Mouse (Mus musculus) limb, embryonic 14.5 days (tissue): ENCODE data around the gene Aldh6a1. TPM values are rescaled to one million over a fixed set of nuclear protein-coding genes. Genes with fewer than 3 reads are reported as not detected.

Experiments used
- ATAC-seq: fragments of 200-750 bp; cut with Nextera tagmentation; 2 replicates; pipeline ENCODE4 v1.8.0; 2017; ENCODE audit warnings: low read depth, moderate number of reproducible peaks, moderate TSS enrichment; ENCODE audit not compliant: low FRiP score
- DNase-seq: peaks from one replicate; pipeline ENCODE4 v3.0.0-alpha.2; 2015; ENCODE audit warnings: low spot score
- H3K27ac ChIP-seq: fragments of 300-500 bp; sonication (generic); replicated peaks from 2 replicates; pipeline ENCODE4 v1.5.1; 2014; ENCODE audit warnings: low read depth, mild to moderate bottlenecking, low read length, moderate library complexity, mixed read lengths
- H3K27me3 ChIP-seq: fragments of 300-500 bp; sonication (generic); 2 replicates; pipeline ENCODE4 v1.6.1; 2014; ENCODE audit warnings: low read length, mixed read lengths; ENCODE audit not compliant: control insufficient read depth, insufficient read depth
- H3K36me3 ChIP-seq: fragments of 300-500 bp; sonication (generic); 2 replicates; pipeline ENCODE4 v1.6.1; 2014; ENCODE audit warnings: mild to moderate bottlenecking, low read length, moderate library complexity, mixed read lengths; ENCODE audit not compliant: control insufficient read depth, insufficient read depth
- H3K4me1 ChIP-seq: fragments of 300-500 bp; sonication (generic); 2 replicates; pipeline ENCODE4 v1.6.1; 2014; ENCODE audit warnings: antibody characterized with exemption, low read length, mixed read lengths; ENCODE audit not compliant: control insufficient read depth, insufficient read depth
- H3K4me2 ChIP-seq: fragments of 300-500 bp; sonication (generic); replicated peaks from 2 replicates; pipeline ENCODE4 v1.6.1; 2014; ENCODE audit warnings: low read depth, mild to moderate bottlenecking, low read length, moderate library complexity; ENCODE audit not compliant: severe bottlenecking
- H3K4me3 ChIP-seq: fragments of 300-500 bp; sonication (generic); replicated peaks from 2 replicates; pipeline ENCODE4 v1.5.1; 2014; ENCODE audit warnings: low read length
- H3K9ac ChIP-seq: fragments of 300-500 bp; sonication (generic); 2 replicates; pipeline ENCODE4 v1.6.1; 2014; ENCODE audit warnings: mild to moderate bottlenecking, low read depth, low read length, moderate library complexity; ENCODE audit not compliant: severe bottlenecking
- H3K9me3 ChIP-seq: fragments of 300-500 bp; sonication (generic); 2 replicates; pipeline ENCODE4 v1.6.1; 2016; ENCODE audit warnings: low read length; ENCODE audit not compliant: control insufficient read depth
- POLR2A ChIP-seq: fragments of 200-500 bp; IDR thresholded peaks from 2 replicates; pipeline ENCODE4 v1.8.0; 2012; ENCODE audit warnings: inconsistent platforms, mild to moderate bottlenecking, moderate library complexity, borderline replicate concordance; ENCODE audit not compliant: insufficient read depth, insufficient read length; ENCODE audit errors: extremely low read depth
- WGBS: fragments of 180-500 bp; shearing (Covaris S2); extraction: QIAGEN DNeasy Blood & Tissue Kit; methylation state at CpG from one replicate; pipeline ENCODE4 v1.1.7; 2014; 5-methylcytosine and 5-hydroxymethylcytosine counted together
- polyA plus RNA-seq, 2 experiments: library from polyadenylated mRNA; depleted of rRNA in 1 of 2; stranded (reverse) in 1 of 2; unstranded in 1 of 2; fragments of >200 nt; fragmentation: Nextera tagmentation in 1 of 2; extraction: Ambion mirVana in 1 of 2; gene quantifications; 2 replicates each; pipeline versions ENCODE4 v1.2.1 to v1.2.3; 2012 to 2014

Gene Aldh6a1
- polyA plus RNA-seq, 2 experiments = 19.0 to 41.2 TPM

- H3K4me2 ChIP-seq = no peak overlapping the region
- no peak overlapping the region for H3K4me3 ChIP-seq
- H3K27ac ChIP-seq = no peak overlapping the region
- H3K36me3 ChIP-seq = no peaks in the 10 kb centered on the region
- H3K4me1 ChIP-seq = no peaks in the 10 kb centered on the region
- no peak for ATAC-seq
- TF ChIP-seq POLR2A = no peak
- H3K9me3 ChIP-seq = no peaks in the 10 kb centered on the region
- no peak overlapping the region for H3K9ac ChIP-seq
- no peaks in the 10 kb centered on the region for H3K27me3 ChIP-seq
- DNase-seq = no peak
Measured at GRCm38 (mm10) chr12:84397685-84398084, 53.1 kb downstream of the Aldh6a1 start.

- ATAC-seq = no peak
- 84% methylated on average over 14 of the region's 14 CpGs for WGBS
Measured at GRCm38 (mm10) chr12:84396947-84397679, 53.7 kb downstream of the Aldh6a1 start.

GRCm38 (mm10) chr12:84393847-84394246, 57.0 kb downstream of the Aldh6a1 start:
- Histone ChIP-seq H3K9ac (no peak overlapping the region), H3K27ac (no peak overlapping the region), H3K4me1 (no peaks in the 10 kb centered on the region), H3K27me3 (no peaks in the 10 kb centered on the region), H3K4me3 (no peak overlapping the region), H3K4me2 (no peak overlapping the region), H3K9me3 (no peaks in the 10 kb centered on the region), H3K36me3 (no peaks in the 10 kb centered on the region)
- no peak for TF ChIP-seq POLR2A
- WGBS = 79% methylated on average over 5 of the region's 5 CpGs
- ATAC-seq (no peak), DNase-seq (no peak)

More at GRCm38 (mm10) chr12:84396947-84397679, 53.7 kb downstream of the Aldh6a1 start:
- Histone ChIP-seq H3K27ac (no peak overlapping the region), H3K36me3 (no peaks in the 10 kb centered on the region), H3K9me3 (no peaks in the 10 kb centered on the region), H3K4me1 (no peaks in the 10 kb centered on the region), H3K4me3 (no peak overlapping the region), H3K4me2 (no peak overlapping the region), H3K9ac (no peak overlapping the region), H3K27me3 (no peaks in the 10 kb centered on the region)
- DNase-seq = no peak
- no peak for TF ChIP-seq POLR2A

DNA sequence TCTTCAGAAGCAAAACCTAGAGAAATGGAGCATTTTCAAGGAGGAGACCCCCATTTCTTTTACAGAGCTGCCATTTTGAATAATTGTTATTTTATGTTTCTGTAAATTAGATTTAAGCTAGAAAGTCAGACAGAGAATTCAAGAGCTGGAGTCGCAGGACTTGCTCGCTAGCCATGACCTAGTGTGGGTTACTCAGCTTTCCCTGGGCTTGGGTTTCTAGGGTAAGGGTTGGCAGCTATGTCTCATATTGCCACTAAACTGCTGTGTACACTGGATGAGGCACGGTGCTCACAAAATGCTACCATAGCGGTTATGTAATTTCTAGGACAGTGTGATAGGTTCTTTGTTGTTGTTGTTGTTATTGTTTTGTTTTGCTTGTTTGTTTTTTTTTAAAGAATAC, 58.1 kb downstream of the Aldh6a1 start:
- H3K4me1 ChIP-seq = no peaks in the 10 kb centered on the region
- H3K4me2 ChIP-seq = no peak overlapping the region
- no peak overlapping the region for H3K4me3 ChIP-seq
- no peaks in the 10 kb centered on the region for H3K9me3 ChIP-seq
- no peak overlapping the region for H3K9ac ChIP-seq
- H3K36me3 ChIP-seq = no peaks in the 10 kb centered on the region
- no peak overlapping the region for H3K27ac ChIP-seq
- TF ChIP-seq POLR2A = no peak
- 96% methylated on average over 4 of the region's 4 CpGs for WGBS
- no peaks in the 10 kb centered on the region for H3K27me3 ChIP-seq
- no peak for DNase-seq
- ATAC-seq = no peak

DNA sequence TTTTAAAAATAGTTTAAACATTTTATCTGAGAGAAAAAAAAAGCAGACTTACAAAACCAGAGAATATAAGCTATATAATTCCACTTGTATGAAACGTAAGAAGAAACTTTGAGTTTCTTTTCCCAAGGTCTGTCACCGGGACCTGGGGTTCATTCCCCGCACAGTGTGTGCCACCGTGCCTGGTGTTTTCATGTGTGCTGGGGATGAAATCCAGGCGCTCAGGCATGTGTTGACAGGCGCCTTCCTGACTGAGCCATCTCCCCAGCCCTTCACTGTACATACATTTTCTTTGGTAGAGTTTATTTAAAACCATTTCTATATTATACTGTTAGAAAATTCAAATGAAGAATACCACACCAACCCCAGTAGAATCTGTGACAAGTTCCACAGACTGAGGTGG, 60.5 kb downstream of the Aldh6a1 start:
- 63% methylated on average over 6 of the region's 6 CpGs for WGBS
- DNase-seq = no peak
- Histone ChIP-seq H3K36me3 (no peaks in the 10 kb centered on the region), H3K4me1 (no peaks in the 10 kb centered on the region), H3K9me3 (no peaks in the 10 kb centered on the region), H3K9ac (no peak overlapping the region), H3K4me3 (no peak overlapping the region), H3K27ac (no peak overlapping the region), H3K27me3 (no peaks in the 10 kb centered on the region), H3K4me2 (no peak overlapping the region)
- TF ChIP-seq POLR2A = no peak
- ATAC-seq = no peak
